Mouse (Mus musculus): ENCODE measurements around the gene Acer1. TPM values are rescaled to one million over a fixed set of nuclear protein-coding genes. Genes with fewer than 3 reads are reported as not detected.
A peak's percentile ranks its signal among the peaks of the same experiment; 100 is the strongest.

Acer1 gene
- polyA plus RNA-seq, 1 experiment from 2014 or later = not detected

GRCm38 (mm10) chr17:56999968-57000609 lies 18.2 kb upstream of the Acer1 start, which contains the start of gene Pspn:
TSS of gene Pspn (minus strand) at chr17:57000018.
- DNase-seq (ENCODE audit: low spot score) = no peak
- Histone ChIP-seq H3K27me3 (replicated peaks; ENCODE audit: low read depth, poor library complexity, severe bottlenecking) (no peaks in the 10 kb centered on the region), H3K4me3 (no peak within 1 kb of the TSS), H3K4me1 (peaks cover 15% of the 10 kb centered on the region), H3K27ac (replicated peaks) (no peak within 1 kb of the TSS), H3K36me3 (replicated peaks) (peaks cover 84% of the 10 kb centered on the region), H3K9me3 (no peaks in the 10 kb centered on the region)
- WGBS = 86% methylated on average over 9 of the region's 9 CpGs

- WGBS = 93% methylated on average over 9 of the region's 9 CpGs
- Histone ChIP-seq H3K4me3 (no peak overlapping the region), H3K4me1 (peaks cover 15% of the 10 kb centered on the region), H3K27me3 (replicated peaks; ENCODE audit: low read depth, poor library complexity, severe bottlenecking) (no peaks in the 10 kb centered on the region), H3K9me3 (no peaks in the 10 kb centered on the region), H3K36me3 (replicated peaks) (peaks cover 84% of the 10 kb centered on the region), H3K27ac (replicated peaks) (no peak overlapping the region)
- no peak for DNase-seq (ENCODE audit: low spot score)
Observed at GRCm38 (mm10) chr17:56999414-56999813, 17.5 kb upstream of the Acer1 start.

GRCm38 (mm10) chr17:56997029-56997667 lies 15.2 kb upstream of the Acer1 start, which contains the start of gene Alkbh7:
TSS of gene Alkbh7 (plus strand) at chr17:56997339.
- DNase-seq (ENCODE audit: low spot score) = peak; percentile 96
- peaks cover 84% of the 10 kb centered on the region for H3K36me3 ChIP-seq (replicated peaks)
- peak within 1 kb of the TSS; percentile 81 for H3K27ac ChIP-seq (replicated peaks)
- H3K9me3 ChIP-seq = no peaks in the 10 kb centered on the region
- H3K4me1 ChIP-seq = peaks cover 15% of the 10 kb centered on the region
- H3K27me3 ChIP-seq (replicated peaks; ENCODE audit: low read depth, poor library complexity, severe bottlenecking) = no peaks in the 10 kb centered on the region
- under 1% methylated on average over 38 of the region's 38 CpGs for WGBS
- peak within 1 kb of the TSS; percentile 68 for H3K4me3 ChIP-seq

GRCm38 (mm10) chr17:56996506-56996905 lies 14.6 kb upstream of the Acer1 start:
- DNase-seq (ENCODE audit: low spot score) = no peak
- Histone ChIP-seq H3K4me3 (peak overlapping the region; percentile 68), H3K36me3 (replicated peaks) (peaks cover 85% of the 10 kb centered on the region), H3K4me1 (peaks cover 19% of the 10 kb centered on the region), H3K27me3 (replicated peaks; ENCODE audit: low read depth, poor library complexity, severe bottlenecking) (no peaks in the 10 kb centered on the region), H3K27ac (replicated peaks) (no peak overlapping the region), H3K9me3 (no peaks in the 10 kb centered on the region)
- WGBS = 75% methylated on average over 2 of the region's 2 CpGs

- Histone ChIP-seq H3K4me3 (no peak overlapping the region), H3K27ac (replicated peaks) (no peak overlapping the region), H3K27me3 (replicated peaks; ENCODE audit: low read depth, poor library complexity, severe bottlenecking) (no peaks in the 10 kb centered on the region), H3K9me3 (no peaks in the 10 kb centered on the region), H3K36me3 (replicated peaks) (peaks cover 76% of the 10 kb centered on the region), H3K4me1 (peaks cover 26% of the 10 kb centered on the region)
- 90% methylated on average over 8 of the region's 8 CpGs for WGBS
- no peak for DNase-seq (ENCODE audit: low spot score)
Observed at GRCm38 (mm10) chr17:56995046-56995445, 13.1 kb upstream of the Acer1 start.

- H3K27me3 ChIP-seq (replicated peaks; ENCODE audit: low read depth, poor library complexity, severe bottlenecking) = no peaks in the 10 kb centered on the region
- H3K4me3 ChIP-seq = peak overlapping the region; percentile 89
- WGBS = 73% methylated on average over 2 of the region's 2 CpGs
- H3K27ac ChIP-seq (replicated peaks) = peak overlapping the region; percentile 91
- H3K4me1 ChIP-seq = peaks cover 13% of the 10 kb centered on the region
- DNase-seq (ENCODE audit: low spot score) = no peak
- no peaks in the 10 kb centered on the region for H3K9me3 ChIP-seq
- H3K36me3 ChIP-seq (replicated peaks) = peaks cover 50% of the 10 kb centered on the region
Observed at GRCm38 (mm10) chr17:56990966-56991365, 9.0 kb upstream of the Acer1 start.

GRCm38 (mm10) chr17:56990115-56990746 lies 8.3 kb upstream of the Acer1 start, which contains the start of gene Clpp:
TSS of gene Clpp (plus strand) at chr17:56990305.
- DNase-seq (ENCODE audit: low spot score) = peak; percentile 93
- H3K27me3 ChIP-seq (replicated peaks; ENCODE audit: low read depth, poor library complexity, severe bottlenecking) = no peaks in the 10 kb centered on the region
- no peaks in the 10 kb centered on the region for H3K9me3 ChIP-seq
- H3K27ac ChIP-seq (replicated peaks) = peak within 1 kb of the TSS; percentile 91
- WGBS = under 1% methylated on average over 52 of the region's 52 CpGs
- H3K36me3 ChIP-seq (replicated peaks) = peaks cover 43% of the 10 kb centered on the region
- H3K4me3 ChIP-seq = peak within 1 kb of the TSS; percentile 89
- peaks cover 13% of the 10 kb centered on the region for H3K4me1 ChIP-seq

GRCm38 (mm10) chr17:56989467-56990114 lies 7.7 kb upstream of the Acer1 start:
- Histone ChIP-seq H3K27me3 (replicated peaks; ENCODE audit: low read depth, poor library complexity, severe bottlenecking) (no peaks in the 10 kb centered on the region), H3K36me3 (replicated peaks) (peaks cover 36% of the 10 kb centered on the region), H3K4me1 (peaks cover 13% of the 10 kb centered on the region), H3K4me3 (peak overlapping the region; percentile 89), H3K9me3 (no peaks in the 10 kb centered on the region), H3K27ac (replicated peaks) (peak overlapping the region; percentile 91)
- peak; percentile 86 for DNase-seq (ENCODE audit: low spot score)
- 5% methylated on average over 25 of the region's 25 CpGs for WGBS

GRCm38 (mm10) chr17:56988921-56989430 lies 7.0 kb upstream of the Acer1 start:
- 72% methylated on average over 7 of the region's 7 CpGs for WGBS
- H3K27ac ChIP-seq (replicated peaks) = peak overlapping the region; percentile 44; the same call in 1 of the 2 replicates
- peaks cover 30% of the 10 kb centered on the region for H3K36me3 ChIP-seq (replicated peaks)
- no peaks in the 10 kb centered on the region for H3K9me3 ChIP-seq
- DNase-seq (ENCODE audit: low spot score) = no peak
- peaks cover 13% of the 10 kb centered on the region for H3K4me1 ChIP-seq
- H3K27me3 ChIP-seq (replicated peaks; ENCODE audit: low read depth, poor library complexity, severe bottlenecking) = no peaks in the 10 kb centered on the region
- peak overlapping the region; percentile 89 for H3K4me3 ChIP-seq

- peaks cover 25% of the 10 kb centered on the region for H3K36me3 ChIP-seq (replicated peaks)
- no peak overlapping the region for H3K4me3 ChIP-seq
- no peak overlapping the region for H3K27ac ChIP-seq (replicated peaks)
- whole genome bisulfite sequencing = 87% methylated on average over 7 of the region's 7 CpGs
- DNase-seq (ENCODE audit: low spot score) = no peak
- H3K27me3 ChIP-seq (replicated peaks; ENCODE audit: low read depth, poor library complexity, severe bottlenecking) = no peaks in the 10 kb centered on the region
- peaks cover 13% of the 10 kb centered on the region for H3K4me1 ChIP-seq
- H3K9me3 ChIP-seq = no peaks in the 10 kb centered on the region
Observed at GRCm38 (mm10) chr17:56988441-56988840, 6.5 kb upstream of the Acer1 start.

GRCm38 (mm10) chr17:56986105-56986805 lies 4.3 kb upstream of the Acer1 start:
- Histone ChIP-seq H3K4me1 (peaks cover 9% of the 10 kb centered on the region), H3K9me3 (no peaks in the 10 kb centered on the region), H3K4me3 (no peak overlapping the region), H3K36me3 (replicated peaks) (peaks cover 3% of the 10 kb centered on the region), H3K27me3 (replicated peaks; ENCODE audit: low read depth, poor library complexity, severe bottlenecking) (no peaks in the 10 kb centered on the region), H3K27ac (replicated peaks) (no peak overlapping the region)
- WGBS = 82% methylated on average over 3 of the region's 3 CpGs
- DNase-seq (ENCODE audit: low spot score) = no peak

GRCm38 (mm10) chr17:56985656-56986055 lies 3.7 kb upstream of the Acer1 start:
- no peak for DNase-seq (ENCODE audit: low spot score)
- H3K4me1 ChIP-seq = peaks cover 3% of the 10 kb centered on the region; the same call in 1 of the 2 replicates
- no peaks in the 10 kb centered on the region for H3K36me3 ChIP-seq (replicated peaks)
- no peaks in the 10 kb centered on the region for H3K27me3 ChIP-seq (replicated peaks; ENCODE audit: low read depth, poor library complexity, severe bottlenecking)
- H3K4me3 ChIP-seq = no peak overlapping the region
- no peak overlapping the region for H3K27ac ChIP-seq (replicated peaks)
- 79% methylated on average over 3 of the region's 3 CpGs for WGBS
- no peaks in the 10 kb centered on the region for H3K9me3 ChIP-seq
